Mouse (Mus musculus) common myeloid progenitor, adult 5-6 weeks (primary cell): Measurements from ENCODE around the gene Tmem273. TPM values are rescaled to one million over a fixed set of nuclear protein-coding genes. Genes with fewer than 3 reads are reported as not detected.

Source experiments
- ATAC-seq: replicated peaks from 2 replicates; pipeline ENCODE4 v1.8.0; 2016; ENCODE audit warnings: low read depth, mild to moderate bottlenecking, moderate TSS enrichment, inconsistent platforms; ENCODE audit not compliant: poor library complexity, severe bottlenecking
- total RNA-seq: library from RNA; stranded (forward); fragments of 200-1000, 187-1606 nt; gene quantifications from 2 replicates; pipeline ENCODE4 v1.2.3, GENCODE M21; 2017

The Tmem273 gene
- total RNA-seq, 1 experiment from 2014 or later = 5.5 TPM

DNA sequence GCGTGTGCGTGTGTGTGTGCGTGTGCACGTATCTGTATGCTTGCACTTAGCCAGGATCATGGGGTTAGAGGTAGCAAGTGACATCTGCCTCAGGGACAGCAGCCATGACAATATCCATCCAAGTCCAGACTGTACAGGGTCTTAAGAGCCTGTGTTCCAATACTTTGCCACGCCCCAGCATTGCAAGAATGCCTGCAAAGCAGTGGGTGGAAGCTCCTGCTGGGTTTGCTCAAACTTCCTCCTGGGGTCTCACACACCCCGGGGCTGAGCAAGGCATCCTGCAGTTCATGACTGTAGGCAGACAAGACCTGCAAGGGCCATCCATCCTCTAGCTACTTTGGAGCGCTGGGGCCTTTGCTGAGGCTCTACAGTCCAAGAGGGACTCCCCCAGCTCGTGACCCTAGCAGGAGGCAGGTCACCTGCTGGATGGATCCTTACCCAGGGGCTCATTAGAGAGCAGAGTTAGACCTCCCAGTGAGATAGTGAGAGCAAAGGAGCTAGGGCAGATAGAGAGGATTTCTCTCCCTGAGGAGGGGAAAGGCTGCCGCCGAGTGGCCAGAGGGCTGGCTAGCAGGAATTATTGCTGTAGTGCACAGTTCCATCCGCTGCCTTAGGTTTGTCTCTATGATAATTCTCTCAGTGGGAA, 15.4 kb downstream of the Tmem273 start:
- ATAC-seq = peak; percentile 46

GRCm38 (mm10) chr14:32801662-32802024, 15.9 kb downstream of the Tmem273 start:
- peak; percentile 34; the same call in 1 of the 2 replicates for ATAC-seq

- no peak for ATAC-seq
Observed at GRCm38 (mm10) chr14:32810111-32810510, 24.3 kb downstream of the Tmem273 start.

- peak; percentile 29; the same call in 1 of the 2 replicates for ATAC-seq
Observed at GRCm38 (mm10) chr14:32812429-32812828, 26.7 kb downstream of the Tmem273 start.

- no peak for ATAC-seq
Observed at GRCm38 (mm10) chr14:32814961-32815360, 29.2 kb downstream of the Tmem273 start.

- peak; percentile 36; the same call in 1 of the 2 replicates for ATAC-seq
Observed at GRCm38 (mm10) chr14:32816533-32816932, 30.8 kb downstream of the Tmem273 start.

- ATAC-seq = no peak
Observed at GRCm38 (mm10) chr14:32817258-32817657, 31.5 kb downstream of the Tmem273 start.

DNA sequence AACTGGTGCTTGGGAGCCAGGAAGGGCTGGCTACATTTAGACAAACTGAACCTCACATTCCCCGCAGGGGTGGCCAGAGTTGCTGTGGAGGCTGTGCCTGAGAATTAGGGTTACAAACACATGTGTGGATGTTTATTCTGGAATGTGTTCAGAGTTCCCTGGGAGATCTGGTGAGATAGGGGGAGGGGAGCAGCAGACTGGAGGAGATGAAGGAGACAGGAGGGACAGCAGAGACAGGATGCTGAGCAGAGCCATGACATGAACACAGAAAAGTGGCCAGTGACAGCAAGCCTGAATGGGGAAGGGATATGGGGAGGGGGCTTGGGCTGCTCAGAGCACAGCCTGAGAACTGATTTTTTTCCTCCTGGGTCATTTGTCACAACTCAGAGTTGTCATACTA, 33.5 kb downstream of the Tmem273 start:
- no peak for ATAC-seq

GRCm38 (mm10) chr14:32822812-32823211, 37.0 kb downstream of the Tmem273 start:
- ATAC-seq = no peak

- ATAC-seq = 0 out of 2 replicates have a peak, but pooled peaks have one; percentile 52
Observed at GRCm38 (mm10) chr14:32823861-32824260, 38.1 kb downstream of the Tmem273 start.

- ATAC-seq = no peak
Observed at GRCm38 (mm10) chr14:32824267-32825150, 38.7 kb downstream of the Tmem273 start.

DNA sequence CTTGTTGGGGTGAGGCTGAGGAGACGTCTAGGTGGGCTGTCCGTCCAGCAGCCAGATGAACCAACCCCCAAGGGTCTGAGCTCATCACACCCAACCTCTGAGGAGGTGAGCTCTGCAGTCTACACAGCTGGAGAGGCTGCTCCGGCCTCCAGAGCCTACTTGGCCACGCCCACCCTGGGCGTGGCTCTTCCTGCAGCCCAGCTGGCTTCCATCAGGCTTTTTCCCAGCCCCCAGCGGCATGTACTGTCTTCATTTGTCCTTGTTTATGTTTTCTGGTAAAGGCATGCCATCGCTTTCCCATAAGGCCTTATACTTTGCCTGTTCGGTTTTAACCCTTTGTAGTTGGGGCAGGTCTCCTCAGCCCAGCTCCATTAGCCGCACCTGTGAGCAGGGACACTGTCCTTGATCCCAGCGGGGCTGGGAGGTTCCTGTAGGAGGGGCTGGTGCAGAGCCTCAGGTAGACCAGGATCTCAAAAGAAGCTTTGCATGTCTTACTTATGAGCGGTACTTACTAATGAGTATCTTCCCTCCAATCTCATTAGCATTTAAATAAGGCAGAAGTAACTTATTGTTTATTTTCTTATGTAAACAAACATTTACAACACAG, 39.8 kb downstream of the Tmem273 start:
- ATAC-seq = no peak

GRCm38 (mm10) chr14:32827165-32827564, 41.4 kb downstream of the Tmem273 start:
- ATAC-seq = no peak

- ATAC-seq = no peak
Observed at GRCm38 (mm10) chr14:32827994-32828650, 42.4 kb downstream of the Tmem273 start.

GRCm38 (mm10) chr14:32833847-32834246, 48.1 kb downstream of the Tmem273 start, which contains the start of gene Fam170b:
Fam170b (plus strand) TSS chr14:32833962.
- no peak for ATAC-seq

- ATAC-seq = no peak
Observed at GRCm38 (mm10) chr14:32835181-32835580, 49.4 kb downstream of the Tmem273 start.

- ATAC-seq = no peak
Observed at GRCm38 (mm10) chr14:32835596-32835995, 49.8 kb downstream of the Tmem273 start.

- no peak for ATAC-seq
Observed at GRCm38 (mm10) chr14:32836191-32836590, 50.4 kb downstream of the Tmem273 start.

DNA sequence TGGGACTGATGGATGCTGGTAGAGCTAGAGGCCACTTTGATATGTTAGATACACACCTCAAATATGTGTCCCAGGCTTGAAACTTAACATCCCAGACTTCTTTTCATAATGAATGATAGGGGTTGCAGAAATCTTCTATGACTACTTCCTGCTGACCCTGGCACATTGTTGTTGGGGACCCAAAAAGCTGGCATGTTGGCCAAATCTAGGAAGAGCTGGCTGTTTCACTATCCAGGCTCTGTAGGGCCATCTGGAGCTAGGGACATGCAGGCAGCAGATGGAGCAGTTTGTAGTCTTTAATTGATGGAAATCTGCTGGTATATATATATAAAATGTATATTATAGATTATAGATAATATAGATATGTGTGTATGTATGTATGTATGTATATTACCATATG, 56.3 kb downstream of the Tmem273 start:
- ATAC-seq = no peak

GRCm38 (mm10) chr14:32854059-32854458, 68.3 kb downstream of the Tmem273 start:
- ATAC-seq = peak; percentile 69; the same call in 1 of the 2 replicates
